Mouse (Mus musculus) kidney, adult 2 months (tissue): ENCODE data around the gene Whrn. TPM values are rescaled to one million over a fixed set of nuclear protein-coding genes. Genes with fewer than 3 reads are reported as not detected.

Experiments
- DNase-seq: peaks from one replicate; pipeline ENCODE4 v3.0.0; 2021
- H3K27ac ChIP-seq: fragments of 200-500 bp; 2 replicates; pipeline ENCODE4 v1.5.1; 2012; ENCODE audit warnings: low read depth, low read length, control low read depth, inconsistent platforms; ENCODE audit not compliant: insufficient read depth
- H3K27me3 ChIP-seq: fragments of 200-500 bp; replicated peaks from 2 replicates; pipeline ENCODE4 v1.6.1; 2012; ENCODE audit warnings: mild to moderate bottlenecking, moderate library complexity, low read length, inconsistent platforms; ENCODE audit not compliant: control insufficient read depth, insufficient read depth
- H3K36me3 ChIP-seq: fragments of 200-500 bp; 2 replicates; pipeline ENCODE4 v1.6.1; 2012; ENCODE audit warnings: mild to moderate bottlenecking, moderate library complexity, low read length, inconsistent platforms; ENCODE audit not compliant: control insufficient read depth, insufficient read depth
- H3K4me1 ChIP-seq: fragments of 200-500 bp; 2 replicates; pipeline ENCODE4 v1.6.1; 2011; ENCODE audit warnings: low read length; ENCODE audit not compliant: control insufficient read depth, insufficient read depth
- H3K4me3 ChIP-seq: fragments of 200-500 bp; 2 replicates; pipeline ENCODE4 v1.5.1; 2011; ENCODE audit warnings: mild to moderate bottlenecking, low read depth, low read length, control low read depth; ENCODE audit not compliant: insufficient read depth
- CTCF ChIP-seq: fragments of 200-500 bp; conservative IDR thresholded peaks from 2 replicates; pipeline ENCODE4 v1.5.1; 2011; ENCODE audit warnings: low read depth, mild to moderate bottlenecking, control low read depth, low read length, moderate library complexity, mixed read lengths; ENCODE audit not compliant: insufficient read depth, insufficient read length
- POLR2A ChIP-seq: fragments of 200-500 bp; IDR thresholded peaks from one replicate; pipeline ENCODE4 v1.6.1; 2011; ENCODE audit warnings: low read depth, low read length, control low read depth
- WGBS: fragments of 180-500 bp; shearing (Covaris S2); methylation state at CpG from one replicate; pipeline ENCODE4 v1.1.7; 2018; 5-methylcytosine and 5-hydroxymethylcytosine counted together
- polyA plus RNA-seq: library from polyadenylated mRNA; depleted of rRNA; stranded (reverse); fragments of >200 nt; gene quantifications from 2 replicates; pipeline ENCODE4 v1.2.3, GENCODE M21; 2012

Gene Whrn
- polyA plus RNA-seq, 1 experiment, result 20.3 TPM

DNA sequence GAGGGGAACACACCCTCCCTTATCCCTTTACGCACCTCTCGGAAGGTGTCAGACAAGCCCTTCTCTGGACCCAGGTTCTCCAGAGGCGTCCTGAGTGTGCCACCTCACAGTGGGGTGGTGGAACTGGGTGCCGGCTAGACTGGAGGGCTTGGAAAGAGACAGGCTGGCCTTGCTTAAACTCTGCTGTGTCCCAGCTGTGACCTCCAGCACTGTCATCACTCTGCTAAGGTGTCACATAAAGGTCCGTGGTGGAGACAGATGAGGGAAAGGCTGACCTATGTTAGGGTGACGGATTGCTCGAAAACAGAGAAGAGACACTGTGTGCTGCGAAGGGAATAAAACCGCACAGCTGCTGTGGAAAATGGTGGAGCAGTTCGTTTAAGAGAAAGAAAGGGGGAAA, 28.5 kb downstream of the Whrn start:
- DNase-seq, result no peak

DNA sequence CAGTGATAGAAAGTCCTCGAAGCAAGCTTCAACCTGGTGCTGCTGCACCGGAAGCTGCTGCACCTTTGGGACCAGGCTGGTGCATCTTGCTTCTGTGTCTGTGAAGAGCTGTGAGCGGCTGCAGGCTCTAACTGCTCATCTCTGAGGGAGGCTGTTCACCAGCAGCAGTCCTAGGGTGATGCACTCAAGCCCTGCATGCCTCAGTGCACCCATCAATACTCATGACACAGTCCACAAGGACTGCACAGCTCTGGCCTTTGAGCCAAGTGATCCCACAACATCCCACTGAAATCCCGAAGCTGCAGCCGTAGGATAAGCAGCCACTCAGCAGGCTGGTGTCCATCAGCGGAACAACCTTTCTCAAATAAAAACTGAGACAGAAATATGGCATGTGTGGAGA, 29.6 kb downstream of the Whrn start:
- Histone ChIP-seq H3K36me3 (no peaks in the 10 kb centered on the region), H3K27ac (no peak overlapping the region), H3K4me1 (no peaks in the 10 kb centered on the region), H3K27me3 (no peaks in the 10 kb centered on the region), H3K4me3 (no peak overlapping the region)
- 86% methylated on average over 6 of the region's 6 CpGs for WGBS
- no peak for DNase-seq
- no peak for TF ChIP-seq POLR2A
- TF ChIP-seq CTCF, result no peak

More for the DNA sequence above, 28.5 kb downstream of the Whrn start:
- H3K36me3 ChIP-seq, result no peaks in the 10 kb centered on the region
- H3K4me1 ChIP-seq, result no peaks in the 10 kb centered on the region
- H3K27me3 ChIP-seq, result no peaks in the 10 kb centered on the region
- H3K27ac ChIP-seq, result no peak overlapping the region
- H3K4me3 ChIP-seq, result no peak overlapping the region
- no peak for TF ChIP-seq POLR2A
- no peak for TF ChIP-seq CTCF
- 79% methylated on average over 9 of the region's 10 CpGs for WGBS

DNA sequence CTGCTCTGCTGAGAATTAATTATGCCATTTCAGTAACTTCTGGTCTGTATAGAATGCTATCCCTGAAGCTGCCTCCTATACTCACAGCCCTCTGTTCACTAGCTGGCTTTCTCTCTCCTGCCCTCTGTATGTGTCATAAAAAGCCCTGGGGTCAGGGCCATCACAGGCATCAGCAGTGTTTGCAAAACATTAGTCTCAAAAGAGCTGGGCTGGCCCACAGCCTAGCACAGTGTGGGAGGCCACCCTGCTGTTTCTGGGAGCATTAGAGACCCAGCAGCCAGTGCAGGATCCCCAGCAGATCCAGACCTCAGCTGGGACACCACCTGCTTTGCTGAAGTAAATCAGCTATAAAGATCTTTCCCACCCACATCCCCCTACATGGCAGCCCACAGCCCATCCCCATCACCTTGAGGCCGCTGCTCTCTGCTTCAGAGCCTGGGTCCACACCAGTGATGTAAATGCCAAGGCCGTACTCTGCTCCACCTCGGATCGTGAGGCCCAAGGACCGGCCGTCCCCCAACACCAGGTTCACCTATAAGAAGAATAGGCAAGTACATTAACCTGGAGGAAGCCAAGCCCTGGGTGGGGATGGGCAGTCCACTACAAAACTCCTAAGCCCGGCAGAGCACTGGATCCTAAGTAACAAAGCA, 34.8 kb downstream of the Whrn start:
- Histone ChIP-seq H3K4me3 (no peak overlapping the region), H3K36me3 (no peaks in the 10 kb centered on the region), H3K4me1 (no peaks in the 10 kb centered on the region), H3K27me3 (no peaks in the 10 kb centered on the region), H3K27ac (no peak overlapping the region)
- no peak for DNase-seq
- 86% methylated on average over 7 of the region's 7 CpGs for WGBS
- no peak for TF ChIP-seq CTCF
- no peak for TF ChIP-seq POLR2A

DNA sequence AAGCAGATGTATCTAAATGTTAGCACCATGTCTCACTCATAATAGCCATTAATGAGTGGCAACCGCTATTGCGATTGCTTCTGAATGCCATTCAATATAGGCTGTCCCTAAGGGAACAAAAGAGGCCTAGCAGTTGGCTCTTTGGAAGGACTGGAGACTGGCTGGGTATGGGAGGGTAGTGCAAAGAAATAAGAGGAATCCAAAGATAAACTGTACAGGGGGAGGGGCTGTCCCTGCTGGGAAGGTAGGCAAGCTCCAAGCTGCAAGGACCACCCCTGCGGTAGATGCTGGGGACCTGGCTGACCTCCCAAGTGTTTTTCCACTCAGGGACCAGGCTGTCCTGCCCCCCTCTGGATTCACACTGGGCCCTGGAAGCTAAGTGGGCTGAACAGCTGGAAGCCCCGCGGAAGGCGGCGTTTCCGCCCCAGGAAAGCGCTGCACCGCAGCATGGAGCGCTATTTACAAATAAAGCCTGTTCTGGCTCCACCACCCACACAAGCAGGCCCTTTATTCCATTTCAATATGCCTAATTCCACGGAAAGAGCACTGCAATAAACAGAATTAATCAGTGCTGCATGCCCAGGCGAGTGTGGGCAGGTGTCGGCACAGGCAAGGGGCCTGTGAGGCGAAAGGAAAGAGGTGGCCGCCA, 36.5 kb downstream of the Whrn start:
- TF ChIP-seq POLR2A, result no peak
- TF ChIP-seq CTCF, result no peak
- H3K4me1 ChIP-seq, result no peaks in the 10 kb centered on the region
- DNase-seq, result no peak
- 76% methylated on average over 16 of the region's 16 CpGs for WGBS
- H3K27ac ChIP-seq, result no peak overlapping the region
- no peaks in the 10 kb centered on the region for H3K36me3 ChIP-seq
- no peaks in the 10 kb centered on the region for H3K27me3 ChIP-seq
- no peak overlapping the region for H3K4me3 ChIP-seq

DNA sequence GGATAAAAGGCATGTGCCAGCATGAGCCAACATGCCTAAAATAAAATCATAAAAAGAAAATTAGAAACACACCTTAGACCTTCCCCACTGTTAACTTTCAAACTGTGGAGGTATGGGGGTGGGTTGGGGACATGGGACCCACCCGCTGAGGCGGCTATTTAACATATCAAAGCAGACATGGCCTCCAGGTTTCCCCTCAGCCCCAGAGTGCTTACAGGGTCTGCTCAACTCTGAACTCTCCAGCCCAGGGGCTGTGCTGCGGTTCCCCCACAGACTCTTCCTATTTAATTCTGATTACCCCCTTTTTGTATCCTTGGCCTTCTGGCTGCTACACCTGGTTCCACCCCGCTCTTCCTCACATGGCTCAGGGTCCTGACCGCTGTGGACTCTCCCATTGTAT, 39.2 kb downstream of the Whrn start:
- 89% methylated on average over 5 of the region's 5 CpGs for WGBS
- Histone ChIP-seq H3K27me3 (no peaks in the 10 kb centered on the region), H3K27ac (no peak overlapping the region), H3K4me1 (no peaks in the 10 kb centered on the region), H3K4me3 (no peak overlapping the region), H3K36me3 (no peaks in the 10 kb centered on the region)
- DNase-seq, result no peak
- TF ChIP-seq POLR2A (no peak), CTCF (no peak)

DNA sequence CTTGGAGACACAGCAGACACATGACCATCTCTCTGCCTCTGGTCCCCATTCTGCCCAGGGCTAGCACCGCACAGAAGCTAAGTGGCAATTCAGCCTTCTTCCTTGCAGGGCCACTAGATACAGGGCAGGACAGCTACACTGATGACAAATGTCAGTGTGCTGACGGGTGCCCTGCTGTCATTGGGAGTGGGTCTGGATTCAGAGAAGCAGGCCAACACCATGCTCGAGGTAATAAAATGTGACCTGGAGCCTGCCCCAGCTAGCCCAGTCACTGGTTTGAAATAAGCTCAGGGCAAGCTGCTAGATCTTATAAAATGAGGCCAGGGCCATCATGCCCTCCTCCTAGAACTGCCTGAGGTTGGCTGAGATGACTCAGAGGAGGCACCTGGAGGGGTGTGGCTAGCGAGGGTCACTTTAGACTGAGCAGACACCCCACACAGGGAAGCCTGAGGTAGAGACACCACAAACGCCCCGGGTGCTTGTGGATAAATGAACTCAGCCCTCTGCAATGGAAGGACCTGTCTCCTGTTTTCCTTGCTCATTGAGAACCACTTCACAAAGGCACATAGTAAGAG, 41.8 kb downstream of the Whrn start:
- Histone ChIP-seq H3K27me3 (no peaks in the 10 kb centered on the region), H3K4me1 (no peaks in the 10 kb centered on the region), H3K36me3 (no peaks in the 10 kb centered on the region), H3K27ac (no peak overlapping the region), H3K4me3 (no peak overlapping the region)
- DNase-seq, result no peak
- 85% methylated on average over 6 of the region's 6 CpGs for WGBS
- no peak for TF ChIP-seq POLR2A
- TF ChIP-seq CTCF, result no peak

DNA sequence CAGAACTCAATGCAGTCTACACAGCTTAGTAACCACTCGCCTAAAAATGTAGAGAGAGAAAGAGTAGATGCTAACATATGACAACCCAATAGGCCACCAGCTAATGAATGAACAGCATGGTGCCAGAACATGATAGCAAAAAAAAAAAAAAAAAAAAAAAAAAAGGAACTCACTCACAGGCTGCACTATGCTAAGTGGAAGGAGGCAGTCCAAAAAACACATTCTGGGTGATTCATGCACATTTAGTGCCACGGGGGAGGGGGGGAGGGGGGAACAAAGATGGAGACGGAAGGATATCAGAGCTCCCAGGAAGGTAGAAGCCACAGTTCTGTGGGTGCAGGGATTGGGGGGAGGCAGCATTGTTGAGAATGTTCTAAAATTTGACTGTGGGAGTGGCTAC, 43.2 kb downstream of the Whrn start:
- no peak for DNase-seq
- no peaks in the 10 kb centered on the region for H3K36me3 ChIP-seq
- no peaks in the 10 kb centered on the region for H3K4me1 ChIP-seq
- no peak overlapping the region for H3K4me3 ChIP-seq
- TF ChIP-seq POLR2A (no peak), CTCF (no peak)
- 64% methylated on average over 3 of the region's 3 CpGs for WGBS
- H3K27me3 ChIP-seq, result no peaks in the 10 kb centered on the region
- H3K27ac ChIP-seq, result no peak overlapping the region
